Mouse (Mus musculus) testis, adult 2 months (tissue): ENCODE results near the gene Grik2. TPM values are rescaled to one million over a fixed set of nuclear protein-coding genes. Genes with fewer than 3 reads are reported as not detected.
"Not testable (repeated sequence)": the region's sequence is repeated elsewhere in the genome, so short reads cannot be mapped to it uniquely, and the experiment has no call there.

Source experiments
- H3K27ac ChIP-seq: fragments of 200-500 bp; 2 replicates; pipeline ENCODE4 v1.5.1; 2012; ENCODE audit warnings: low read depth, low read length; ENCODE audit not compliant: control insufficient read depth, insufficient read depth
- H3K27me3 ChIP-seq: fragments of 200-500 bp; 2 replicates; pipeline ENCODE4 v1.6.1; 2012; ENCODE audit warnings: mild to moderate bottlenecking, low read length, moderate library complexity; ENCODE audit not compliant: control insufficient read depth, insufficient read depth
- H3K36me3 ChIP-seq: fragments of 200-500 bp; 2 replicates; pipeline ENCODE4 v1.6.1; 2012; ENCODE audit warnings: mild to moderate bottlenecking, low read length; ENCODE audit not compliant: control insufficient read depth, insufficient read depth
- H3K4me1 ChIP-seq: fragments of 200-500 bp; 2 replicates; pipeline ENCODE4 v1.6.1; 2012; ENCODE audit warnings: low read length; ENCODE audit not compliant: control insufficient read depth, insufficient read depth
- H3K4me3 ChIP-seq: fragments of 200-500 bp; 2 replicates; pipeline ENCODE4 v1.5.1; 2012; ENCODE audit warnings: low read depth, mild to moderate bottlenecking, low read length, moderate library complexity, mixed read lengths; ENCODE audit not compliant: control insufficient read depth
- CTCF ChIP-seq: fragments of 200-500 bp; IDR thresholded peaks from 2 replicates; pipeline ENCODE4 v1.5.1; 2012; ENCODE audit warnings: low read depth, mild to moderate bottlenecking, inconsistent platforms, low read length, moderate library complexity; ENCODE audit not compliant: control insufficient read depth, insufficient read depth, insufficient replicate concordance
- POLR2A ChIP-seq: fragments of 200-500 bp; IDR thresholded peaks from 2 replicates; pipeline ENCODE4 v1.6.1; 2012; ENCODE audit warnings: low read depth, mild to moderate bottlenecking, inconsistent platforms, low read length, moderate library complexity; ENCODE audit not compliant: control insufficient read depth
- polyA plus RNA-seq: library from polyadenylated mRNA; depleted of rRNA; stranded (reverse); fragments of >200 nt; gene quantifications from 2 replicates; pipeline ENCODE4 v1.2.3, GENCODE M21; 2012

The Grik2 gene
- polyA plus RNA-seq, 1 experiment: 5.9 TPM

DNA sequence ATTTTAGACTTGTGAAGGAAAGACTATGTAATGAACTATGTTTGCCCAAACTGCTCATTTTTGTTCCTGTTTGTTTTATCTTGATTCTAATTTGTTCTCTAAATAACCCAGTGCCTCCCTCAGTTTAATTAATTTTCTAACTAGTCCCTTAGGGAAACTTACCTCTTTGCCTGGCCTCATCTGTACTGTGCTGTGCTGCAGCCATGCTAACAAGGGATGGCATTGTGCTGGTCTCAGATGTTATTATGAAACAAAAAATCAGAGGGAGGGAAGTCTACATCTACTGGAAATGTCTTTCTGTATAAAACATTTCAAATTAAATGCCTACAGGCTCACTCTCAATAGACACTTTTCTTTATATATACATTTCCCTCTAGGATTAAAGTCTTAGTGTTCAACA, 335.0 kb downstream of the Grik2 start:
- H3K27ac ChIP-seq: no peak overlapping the region
- no peaks in the 10 kb centered on the region for H3K4me1 ChIP-seq
- H3K36me3 ChIP-seq: no peaks in the 10 kb centered on the region
- H3K4me3 ChIP-seq: no peak overlapping the region
- no peaks in the 10 kb centered on the region for H3K27me3 ChIP-seq
- TF ChIP-seq POLR2A (no peak), CTCF (no peak)

- Histone ChIP-seq H3K36me3 (no peaks in the 10 kb centered on the region), H3K4me1 (no peaks in the 10 kb centered on the region), H3K4me3 (no peak overlapping the region), H3K27ac (no peak overlapping the region), H3K27me3 (no peaks in the 10 kb centered on the region)
- TF ChIP-seq POLR2A (no peak), CTCF (no peak)
Observed at GRCm38 (mm10) chr10:49441369-49441768, 347.2 kb downstream of the Grik2 start.

DNA sequence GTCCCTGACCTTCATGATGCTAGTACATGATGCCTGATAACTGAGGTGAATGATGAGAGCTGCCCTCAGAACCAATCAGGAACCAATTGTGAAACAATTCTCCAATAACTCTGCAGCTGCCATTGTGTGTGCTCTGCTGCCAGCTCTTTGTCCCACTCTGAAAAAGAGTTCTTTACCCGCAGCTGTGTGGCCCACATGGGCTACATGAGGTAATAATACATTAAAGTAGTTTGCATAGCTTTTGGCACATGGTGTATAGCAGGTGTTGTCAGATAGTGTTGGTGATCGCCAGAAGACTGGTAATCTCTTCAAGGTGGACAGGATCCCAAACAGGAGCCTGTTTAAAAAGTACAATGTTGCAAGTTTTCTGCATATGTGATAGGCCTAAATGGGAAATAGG, 351.5 kb downstream of the Grik2 start:
- Histone ChIP-seq H3K27ac (no peak overlapping the region), H3K36me3 (no peaks in the 10 kb centered on the region), H3K4me3 (no peak overlapping the region), H3K4me1 (no peaks in the 10 kb centered on the region; the same call in 1 of the 2 replicates), H3K27me3 (no peaks in the 10 kb centered on the region)
- no peak for TF ChIP-seq POLR2A
- TF ChIP-seq CTCF: no peak

DNA sequence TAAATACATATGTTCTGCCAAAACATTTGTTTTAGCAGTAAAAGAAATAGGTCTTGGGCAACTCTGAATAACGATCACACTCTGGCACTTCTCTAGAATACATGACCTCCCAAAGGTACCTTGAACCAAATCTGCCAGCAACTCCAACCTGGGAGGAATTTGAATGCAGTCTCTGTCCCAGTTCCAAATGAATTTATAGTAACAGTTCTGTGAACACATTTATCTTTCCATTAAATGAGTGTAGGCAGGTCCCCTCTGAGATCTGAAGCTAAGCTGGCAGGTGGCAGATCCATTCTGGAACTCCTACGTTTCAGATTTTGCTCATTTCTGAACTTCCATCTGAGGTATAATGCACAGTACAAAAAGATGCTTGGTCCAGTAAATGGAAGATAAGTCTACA, 352.3 kb downstream of the Grik2 start:
- TF ChIP-seq POLR2A: no peak
- TF ChIP-seq CTCF: no peak
- H3K27me3 ChIP-seq: no peaks in the 10 kb centered on the region
- H3K4me1 ChIP-seq: no peaks in the 10 kb centered on the region; the same call in 1 of the 2 replicates
- no peak overlapping the region for H3K4me3 ChIP-seq
- H3K27ac ChIP-seq: no peak overlapping the region
- no peaks in the 10 kb centered on the region for H3K36me3 ChIP-seq

DNA sequence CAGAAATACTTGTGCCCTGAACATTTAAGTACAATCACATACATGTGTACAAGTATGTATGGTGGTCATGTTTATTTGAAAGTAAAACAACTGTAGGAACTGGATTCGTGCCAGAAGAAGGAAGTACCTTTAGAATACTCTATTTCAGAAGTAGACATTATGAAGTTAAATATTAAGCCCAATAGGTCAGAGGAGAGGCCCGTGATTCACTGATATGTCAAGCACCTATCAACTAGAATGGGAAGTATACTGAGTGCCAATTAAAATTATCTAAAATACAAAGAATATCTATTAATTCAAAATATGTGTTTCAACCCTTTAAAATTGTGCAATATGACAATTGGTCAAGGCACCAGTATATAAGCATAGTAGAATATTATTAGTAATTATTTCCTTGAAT, 355.7 kb downstream of the Grik2 start:
- no peak overlapping the region for H3K4me3 ChIP-seq
- TF ChIP-seq CTCF (no peak), POLR2A (no peak)
- no peaks in the 10 kb centered on the region for H3K36me3 ChIP-seq
- 0 out of 2 replicates have a peak overlapping the region, but pooled peaks have one; percentile 29 for H3K27ac ChIP-seq
- no peaks in the 10 kb centered on the region for H3K27me3 ChIP-seq
- H3K4me1 ChIP-seq: no peaks in the 10 kb centered on the region; the same call in 1 of the 2 replicates

DNA sequence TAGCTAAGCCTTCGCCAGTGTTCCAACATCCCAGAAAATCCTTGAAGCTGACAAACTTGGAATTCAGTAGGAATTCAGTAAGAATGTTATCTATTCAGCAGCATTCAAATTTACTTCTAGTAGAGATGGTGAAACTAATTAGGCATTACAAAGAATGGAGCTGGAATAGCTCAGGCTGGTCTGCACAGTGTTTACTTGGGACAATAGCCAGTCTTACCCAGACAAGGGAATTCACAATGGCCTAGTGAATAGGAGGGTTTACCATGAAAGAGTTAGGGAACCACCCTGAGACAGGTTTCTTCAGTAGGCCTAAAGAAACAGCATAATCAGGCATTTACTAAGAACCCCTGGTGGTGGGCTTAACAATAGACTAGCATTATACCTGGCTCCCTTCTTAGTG, 371.4 kb downstream of the Grik2 start:
- H3K4me1 ChIP-seq, H3K27me3 ChIP-seq, H3K36me3 ChIP-seq, H3K4me3 ChIP-seq, H3K27ac ChIP-seq: not testable (repeated sequence)

- no peak for TF ChIP-seq POLR2A
- TF ChIP-seq CTCF: no peak
- no peaks in the 10 kb centered on the region for H3K27me3 ChIP-seq
- no peaks in the 10 kb centered on the region for H3K36me3 ChIP-seq
- H3K4me1 ChIP-seq: no peaks in the 10 kb centered on the region
- no peak overlapping the region for H3K27ac ChIP-seq
- no peak overlapping the region for H3K4me3 ChIP-seq
Observed at GRCm38 (mm10) chr10:49382996-49383395, 405.6 kb downstream of the Grik2 start.

DNA sequence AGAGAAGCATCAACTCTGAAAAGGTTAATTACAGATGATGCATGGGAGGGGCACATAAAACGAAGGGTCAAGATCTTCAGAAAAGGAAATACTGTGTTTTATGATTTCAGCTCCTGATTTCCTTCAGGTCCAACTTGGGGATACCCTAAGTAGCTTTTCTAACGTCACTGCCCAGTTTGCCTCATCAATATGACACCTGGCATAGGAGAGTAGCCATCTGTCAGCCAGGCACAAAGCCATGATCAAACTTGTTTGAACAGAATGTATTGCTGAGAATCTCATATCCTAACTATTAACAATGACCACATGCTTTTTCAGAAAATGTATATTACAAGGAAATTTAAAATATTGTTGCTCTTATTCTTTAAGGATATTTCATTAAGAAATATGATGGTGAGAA, 406.7 kb downstream of the Grik2 start:
- TF ChIP-seq CTCF (no peak), POLR2A (no peak)
- H3K27ac ChIP-seq: no peak overlapping the region

More for the DNA sequence above, 406.7 kb downstream of the Grik2 start:
- Histone ChIP-seq H3K27me3 (no peaks in the 10 kb centered on the region), H3K36me3 (no peaks in the 10 kb centered on the region), H3K4me1 (no peaks in the 10 kb centered on the region), H3K4me3 (no peak overlapping the region)
